Mouse (Mus musculus) stomach, postnatal 0 days (tissue): Measurements from ENCODE around the gene Abcb9.

Experiments used
- CTCF ChIP-seq: IDR thresholded peaks from 2 replicates; pipeline ENCODE4 v1.5.1; 2016; ENCODE audit warnings: antibody characterized with exemption, low read depth, mild to moderate bottlenecking, moderate library complexity
- EP300 ChIP-seq: optimal IDR thresholded peaks from 2 replicates; pipeline ENCODE3; 2016; ENCODE audit warnings: antibody characterized with exemption

DNA sequence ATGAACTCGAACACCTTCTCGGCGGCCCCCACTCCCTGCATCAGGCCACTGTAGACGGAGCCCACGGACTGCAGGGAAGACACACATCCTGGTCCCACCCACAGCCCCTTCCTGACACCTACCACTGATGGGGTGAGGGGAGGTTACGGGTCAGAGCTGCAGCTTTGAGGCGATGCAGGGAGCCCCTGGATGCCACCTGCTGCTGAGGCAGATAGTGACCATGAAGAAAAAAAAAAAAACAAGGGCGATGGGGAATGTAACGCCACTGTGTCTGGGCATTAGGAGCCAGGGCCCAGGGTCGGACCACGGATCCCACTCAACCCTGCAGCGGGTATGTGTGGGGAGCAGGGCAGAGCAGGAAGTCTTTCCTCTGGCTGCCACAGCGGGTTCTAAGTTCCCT is 18.4 kb downstream of the Abcb9 start:
- TF ChIP-seq CTCF (no peak), EP300 (no peak)
